Mouse (Mus musculus) midbrain, embryonic 16.5 days (tissue): ENCODE measurements around the gene Mpv17. TPM values are rescaled to one million over a fixed set of nuclear protein-coding genes. Genes with fewer than 3 reads are reported as not detected.

Experiments used
- ATAC-seq: fragments of 200-750 bp; cut with Nextera tagmentation; 2 replicates; pipeline ENCODE4 v1.8.0; 2017; ENCODE audit warnings: moderate TSS enrichment
- H3K27ac ChIP-seq: fragments of 300-500 bp; sonication (generic); 2 replicates; pipeline ENCODE4 v1.5.1; 2014; ENCODE audit warnings: mild to moderate bottlenecking, low read length, mixed read lengths
- H3K27me3 ChIP-seq: fragments of 300-500 bp; sonication (generic); 2 replicates; pipeline ENCODE4 v1.6.1; 2014; ENCODE audit warnings: low read depth, low read length, mixed read lengths; ENCODE audit not compliant: control insufficient read depth, insufficient read depth
- H3K36me3 ChIP-seq: fragments of 300-500 bp; sonication (generic); 2 replicates; pipeline ENCODE4 v1.6.1; 2014; ENCODE audit warnings: mild to moderate bottlenecking, low read length, moderate library complexity, mixed read lengths; ENCODE audit not compliant: control insufficient read depth, insufficient read depth
- H3K4me1 ChIP-seq: fragments of 300-500 bp; sonication (generic); 2 replicates; pipeline ENCODE4 v1.6.1; 2014; ENCODE audit warnings: mild to moderate bottlenecking, low read length, mixed read lengths; ENCODE audit not compliant: control insufficient read depth, insufficient read depth
- H3K4me2 ChIP-seq: fragments of 300-500 bp; sonication (generic); 2 replicates; pipeline ENCODE4 v1.6.1; 2014; ENCODE audit warnings: mild to moderate bottlenecking, low read length, mixed read lengths
- H3K4me3 ChIP-seq: fragments of 300-500 bp; sonication (generic); 2 replicates; pipeline ENCODE4 v1.5.1; 2014; ENCODE audit warnings: low read depth, mild to moderate bottlenecking, low read length, moderate library complexity, mixed read lengths
- H3K9ac ChIP-seq: fragments of 300-500 bp; sonication (generic); 2 replicates; pipeline ENCODE4 v1.6.1; 2014; ENCODE audit warnings: low read depth, low read length, mixed read lengths
- H3K9me3 ChIP-seq: fragments of 300-500 bp; sonication (generic); replicated peaks from 2 replicates; pipeline ENCODE4 v1.6.1; 2014; ENCODE audit warnings: mild to moderate bottlenecking, low read length, mixed read lengths; ENCODE audit not compliant: control insufficient read depth, poor library complexity, severe bottlenecking
- WGBS: fragments of 180-500 bp; shearing (Covaris S2); extraction: QIAGEN DNeasy Blood & Tissue Kit; methylation state at CpG from one replicate; pipeline ENCODE4 v1.1.7; 2014; 5-methylcytosine and 5-hydroxymethylcytosine counted together
- polyA plus RNA-seq: library from polyadenylated mRNA; unstranded; fragments of >200 nt; fragmentation: Nextera tagmentation; extraction: Ambion mirVana; gene quantifications from 2 replicates; pipeline ENCODE4 v1.2.1, GENCODE M21; 2015

Gene Mpv17
- polyA plus RNA-seq, 1 experiment from 2014 or later = 54.2 TPM

DNA sequence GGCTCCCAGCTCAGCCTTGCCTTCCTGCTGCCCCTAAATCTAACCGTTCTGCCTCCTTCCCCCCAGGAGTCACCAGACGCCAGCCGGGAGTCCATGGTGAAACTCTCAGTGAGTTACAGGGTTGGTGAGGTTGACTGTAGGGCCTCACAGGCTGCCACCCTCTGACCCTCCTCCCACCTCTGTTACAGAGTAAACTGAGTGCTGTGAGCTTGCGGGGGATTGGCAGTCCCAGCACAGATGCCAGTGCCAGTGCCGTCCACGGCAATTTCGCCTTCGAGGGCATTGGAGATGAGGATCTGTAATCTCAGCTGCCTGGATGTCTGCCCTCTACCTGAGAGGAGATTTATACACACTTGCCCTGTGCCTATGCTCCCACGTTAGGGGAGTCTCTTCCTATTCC is 44.1 kb upstream of the Mpv17 start:
- 85% methylated on average over 9 of the region's 9 CpGs for WGBS
- no peak for ATAC-seq
- no peak overlapping the region for H3K27ac ChIP-seq
- H3K4me1 ChIP-seq = peaks cover 24% of the 10 kb centered on the region
- H3K9me3 ChIP-seq = peaks cover 5% of the 10 kb centered on the region
- H3K4me2 ChIP-seq = no peak overlapping the region
- no peaks in the 10 kb centered on the region for H3K27me3 ChIP-seq
- H3K9ac ChIP-seq = no peak overlapping the region
- peaks cover 56% of the 10 kb centered on the region for H3K36me3 ChIP-seq
- no peak overlapping the region for H3K4me3 ChIP-seq

GRCm38 (mm10) chr5:31197072-31197471 is 43.0 kb upstream of the Mpv17 start:
- ATAC-seq = no peak
- Histone ChIP-seq H3K9ac (no peak overlapping the region), H3K27ac (no peak overlapping the region), H3K4me3 (no peak overlapping the region), H3K9me3 (peaks cover 5% of the 10 kb centered on the region), H3K4me1 (peaks cover 23% of the 10 kb centered on the region), H3K4me2 (no peak overlapping the region), H3K36me3 (peaks cover 51% of the 10 kb centered on the region), H3K27me3 (no peaks in the 10 kb centered on the region)
- WGBS = 95% methylated on average over 12 of the region's 12 CpGs

DNA sequence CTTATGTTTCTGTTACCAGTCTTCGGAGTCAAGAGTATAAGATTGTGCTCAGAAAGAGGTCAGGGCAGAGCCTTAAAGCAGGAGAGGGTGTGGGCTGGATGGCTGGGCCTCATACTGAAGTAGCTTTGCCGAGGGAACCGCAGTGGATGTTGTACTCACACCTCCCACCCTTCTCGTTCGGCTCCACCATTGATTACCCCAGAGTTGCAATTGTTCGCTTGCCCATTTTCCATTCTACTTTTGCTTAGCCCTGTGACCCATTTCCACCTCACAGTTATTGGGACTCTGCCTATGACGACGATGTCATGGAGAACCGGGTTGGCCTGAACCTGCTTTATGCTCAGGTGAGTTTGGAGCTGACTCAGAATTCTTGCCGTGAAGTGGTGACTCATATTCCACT is 42.2 kb upstream of the Mpv17 start:
- Histone ChIP-seq H3K36me3 (peaks cover 51% of the 10 kb centered on the region), H3K9me3 (peaks cover 5% of the 10 kb centered on the region), H3K27me3 (no peaks in the 10 kb centered on the region), H3K4me1 (peaks cover 29% of the 10 kb centered on the region), H3K4me3 (no peak overlapping the region), H3K9ac (no peak overlapping the region), H3K27ac (no peak overlapping the region), H3K4me2 (no peak overlapping the region)
- 97% methylated on average over 10 of the region's 10 CpGs for WGBS
- ATAC-seq = no peak

- Histone ChIP-seq H3K4me3 (no peak overlapping the region), H3K9me3 (peaks cover 5% of the 10 kb centered on the region), H3K27me3 (no peaks in the 10 kb centered on the region), H3K4me1 (peaks cover 23% of the 10 kb centered on the region), H3K27ac (no peak overlapping the region), H3K36me3 (peaks cover 54% of the 10 kb centered on the region), H3K4me2 (no peak overlapping the region), H3K9ac (no peak overlapping the region)
- WGBS = 93% methylated on average over 4 of the region's 4 CpGs
- ATAC-seq = no peak
Observed at GRCm38 (mm10) chr5:31195671-31196070, 41.6 kb upstream of the Mpv17 start.

GRCm38 (mm10) chr5:31194486-31195485 is 40.7 kb upstream of the Mpv17 start:
- Histone ChIP-seq H3K36me3 (peaks cover 56% of the 10 kb centered on the region), H3K4me1 (peaks cover 20% of the 10 kb centered on the region), H3K9me3 (no peaks in the 10 kb centered on the region), H3K9ac (no peak overlapping the region), H3K27me3 (no peaks in the 10 kb centered on the region), H3K4me3 (no peak overlapping the region), H3K4me2 (peak overlapping the region; percentile 96; the same call in 1 of the 2 replicates), H3K27ac (no peak overlapping the region)
- WGBS = 90% methylated on average over 16 of the region's 16 CpGs
- no peak for ATAC-seq

- H3K9ac ChIP-seq = peak overlapping the region; percentile 91
- peak overlapping the region; percentile 96 for H3K4me2 ChIP-seq
- no peaks in the 10 kb centered on the region for H3K9me3 ChIP-seq
- peaks cover 20% of the 10 kb centered on the region for H3K4me1 ChIP-seq
- peaks cover 53% of the 10 kb centered on the region for H3K36me3 ChIP-seq
- peak overlapping the region; percentile 77 for H3K4me3 ChIP-seq
- ATAC-seq = no peak
- H3K27me3 ChIP-seq = no peaks in the 10 kb centered on the region
- WGBS = 11% methylated on average over 25 of the region's 25 CpGs
- H3K27ac ChIP-seq = peak overlapping the region; percentile 85
Observed at GRCm38 (mm10) chr5:31193631-31194281, 39.7 kb upstream of the Mpv17 start.

DNA sequence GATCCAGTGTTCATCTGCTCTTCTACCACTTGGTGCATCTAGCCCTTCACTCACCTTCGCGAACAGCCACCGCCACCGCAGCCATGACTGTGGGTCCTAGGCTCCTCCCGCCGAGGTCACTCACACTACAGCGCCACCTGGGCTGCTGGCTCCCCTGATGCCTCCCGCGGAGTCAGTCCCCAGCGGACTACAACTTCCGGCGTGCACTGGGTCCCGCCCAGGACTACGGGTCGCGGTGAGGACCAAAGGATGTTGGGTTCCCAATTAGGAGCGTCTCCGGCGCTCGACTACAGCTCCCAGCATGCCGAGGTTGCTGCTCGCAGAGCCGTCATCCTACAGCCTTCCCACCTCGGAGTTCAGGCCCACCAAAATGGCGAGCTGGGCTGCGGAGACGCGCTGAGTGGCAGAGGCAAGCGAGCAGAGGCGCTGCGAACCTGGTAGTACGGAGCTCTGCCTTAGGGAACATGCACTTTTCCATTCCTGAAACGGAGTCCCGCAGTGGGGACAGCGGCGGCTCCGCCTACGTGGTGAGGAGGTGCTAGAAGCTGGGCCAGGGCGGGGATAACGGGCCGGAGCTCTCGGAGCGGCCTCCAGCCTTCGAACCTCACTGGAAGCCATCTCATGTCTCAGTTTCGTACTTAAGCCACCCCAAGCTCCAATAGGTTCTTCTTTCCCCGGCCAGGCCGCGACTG is 39.0 kb upstream of the Mpv17 start, which contains the start of the genes Snx17 and Eif2b4:
Snx17 (plus strand) TSS at position 289 of the 692 bp plus-strand sequence.
Eif2b4 (minus strand) TSS at position 492 of the 692 bp plus-strand sequence.
- H3K4me1 ChIP-seq = peaks cover 20% of the 10 kb centered on the region
- H3K36me3 ChIP-seq = peaks cover 51% of the 10 kb centered on the region
- WGBS = under 1% methylated on average over 48 of the region's 48 CpGs
- peak within 1 kb of the TSS; percentile 85 for H3K27ac ChIP-seq
- H3K9me3 ChIP-seq = no peaks in the 10 kb centered on the region
- H3K9ac ChIP-seq = peak within 1 kb of the TSS; percentile 91
- H3K27me3 ChIP-seq = no peaks in the 10 kb centered on the region
- H3K4me3 ChIP-seq = peak within 1 kb of the TSS; percentile 77
- H3K4me2 ChIP-seq = peak within 1 kb of the TSS; percentile 96
- peak; percentile 97 for ATAC-seq

DNA sequence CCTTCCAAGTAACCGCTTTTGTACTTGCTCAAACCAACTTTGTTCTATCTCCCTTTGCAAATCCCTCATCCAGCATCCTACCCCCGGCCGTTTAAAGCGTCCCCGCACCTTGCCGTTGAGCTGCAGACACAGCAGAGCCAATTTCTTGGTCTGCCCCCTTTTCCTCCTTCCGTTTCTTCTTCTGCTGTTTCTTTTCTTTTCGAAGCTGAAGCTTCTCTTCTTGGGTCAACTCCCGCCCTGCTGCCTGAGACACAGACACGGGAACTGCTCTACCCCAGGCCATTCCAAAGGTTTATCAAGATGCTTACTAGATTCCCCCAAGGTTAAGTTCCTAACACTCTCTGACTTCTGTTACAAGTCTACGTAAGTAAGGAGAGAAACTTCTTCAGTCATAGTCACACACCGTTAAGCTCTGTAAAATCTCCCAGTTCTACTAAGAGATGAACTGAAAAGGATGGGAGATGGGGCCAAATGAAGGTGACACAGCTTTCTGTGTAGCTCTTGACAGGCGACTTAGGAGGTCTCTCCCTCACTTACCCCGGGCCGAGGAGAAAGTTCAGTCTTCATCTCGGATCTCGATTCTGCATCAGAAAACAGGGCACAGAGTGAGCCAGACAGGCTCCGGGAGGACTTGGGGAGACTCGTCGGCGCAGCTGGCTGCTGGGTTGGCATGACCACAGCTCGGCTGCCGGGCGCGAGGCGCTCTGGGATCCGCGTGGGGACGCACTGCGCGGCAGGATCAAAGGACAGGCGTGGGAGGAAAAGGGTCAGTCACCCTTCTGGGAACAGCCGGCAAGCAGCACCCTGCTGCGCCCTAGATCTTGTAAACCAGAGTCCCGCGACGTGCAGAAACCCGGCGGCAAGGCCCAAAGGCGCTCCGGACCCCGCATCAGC is 38.2 kb upstream of the Mpv17 start:
- Histone ChIP-seq H3K4me2 (peak overlapping the region; percentile 68), H3K9ac (peak overlapping the region; percentile 77), H3K27ac (peak overlapping the region; percentile 81), H3K9me3 (no peaks in the 10 kb centered on the region), H3K4me3 (peak overlapping the region; percentile 77), H3K27me3 (no peaks in the 10 kb centered on the region), H3K36me3 (peaks cover 49% of the 10 kb centered on the region), H3K4me1 (peaks cover 20% of the 10 kb centered on the region)
- ATAC-seq = peak; percentile 72
- WGBS = 15% methylated on average over 42 of the region's 42 CpGs
